Mouse (Mus musculus): ENCODE measurements around the gene Mapk8ip2. TPM values are rescaled to one million over a fixed set of nuclear protein-coding genes. Genes with fewer than 3 reads are reported as not detected.

Mapk8ip2 gene
- total RNA-seq (2021), result 100 to 1,000 TPM; 254 to 279 TPM
- long read RNA-seq, experiment 1, full-length matches to known transcripts, result 159 of 231 reads
- long read RNA-seq, experiment 1, partial matches to known transcripts, result 56 of 231 reads
- long read RNA-seq, experiment 1, other reads (novel, unspliced or antisense), result 16 of 231 reads
- long read RNA-seq, experiment 2, full-length matches to known transcripts, result 212 of 289 reads
- long read RNA-seq, experiment 2, partial matches to known transcripts, result 61 of 289 reads
- long read RNA-seq, experiment 2, other reads (novel, unspliced or antisense), result 16 of 289 reads

DNA sequence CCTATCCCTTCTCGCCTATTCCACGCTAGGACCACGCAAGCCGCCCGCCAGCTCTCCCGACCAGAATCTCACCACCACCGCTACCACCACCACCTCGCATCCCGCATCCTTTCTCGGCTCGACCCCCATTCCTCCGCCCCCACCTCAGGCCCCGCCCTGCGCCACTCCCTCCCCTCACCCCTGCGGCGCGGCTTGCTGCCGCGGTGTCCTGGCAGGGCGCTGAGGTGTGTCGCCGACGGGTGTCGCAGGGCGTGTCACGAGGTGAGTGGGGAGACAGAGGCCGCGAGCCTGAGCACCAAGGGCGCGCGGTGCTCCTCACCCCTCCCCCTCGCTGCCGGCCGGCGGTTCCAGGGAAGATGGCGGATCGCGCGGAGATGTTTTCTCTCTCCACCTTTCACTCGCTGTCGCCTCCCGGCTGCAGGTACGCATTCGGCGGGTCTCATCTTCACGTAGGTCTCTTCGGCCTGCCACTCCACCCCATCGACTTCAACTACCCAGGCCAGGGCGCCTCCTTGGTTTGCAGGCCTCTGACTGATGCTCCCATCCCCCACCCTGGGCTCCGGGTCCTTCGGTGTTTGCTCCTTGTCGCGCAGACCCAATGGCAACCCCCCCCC lies at the start of gene Mapk8ip2:
Mapk8ip2 (plus strand) TSS at position 49 of the 614 bp plus-strand sequence.
- Histone ChIP-seq H3K4me3 (peak within 1 kb of the TSS; percentile 82), H3K27ac (peak within 1 kb of the TSS; percentile 96)
- DNase-seq (ENCODE audit: low spot score in 2 of 2), result peak in 1 of 2 experiments; percentile 57
- TF ChIP-seq CTCF (conservative IDR thresholded peaks at IDR 0.05), result no peak

DNA sequence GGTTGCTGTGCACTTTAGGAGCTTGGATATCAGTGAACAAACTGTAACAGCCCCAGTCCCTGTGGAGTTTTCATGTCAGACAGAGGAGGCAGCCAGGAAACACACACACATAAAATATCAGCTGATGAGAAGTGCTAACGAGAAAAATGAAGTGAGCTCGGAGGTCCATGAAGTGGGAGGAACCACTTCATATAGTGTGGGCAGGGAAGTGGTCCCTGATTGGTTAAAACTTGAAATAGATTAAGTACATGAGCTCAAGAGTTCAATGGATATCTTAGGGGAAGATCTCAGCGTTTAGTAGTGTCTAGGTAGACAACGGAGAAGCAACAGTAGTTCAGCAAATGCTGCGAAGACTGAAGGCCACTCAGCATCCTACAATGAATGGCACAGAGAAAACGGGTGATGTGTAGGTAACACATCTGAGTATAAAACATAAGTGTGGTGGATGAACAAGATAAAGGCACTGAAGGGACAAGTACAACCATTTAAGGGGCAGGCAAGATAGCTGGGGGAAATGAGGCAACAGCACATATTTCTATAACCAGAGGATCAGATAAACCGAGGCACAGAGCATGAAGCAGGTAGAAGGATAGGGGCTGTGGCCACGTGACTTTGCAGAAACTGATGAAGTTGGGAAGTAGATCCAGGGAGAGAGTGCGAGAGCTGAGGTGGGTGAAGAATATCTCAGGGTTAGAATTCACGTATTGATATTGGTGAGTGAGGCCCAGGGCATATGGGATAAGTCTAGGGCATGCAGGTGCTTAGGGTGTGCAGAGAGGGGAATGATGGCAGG lies 48.7 kb upstream of the Mapk8ip2 start:
- Histone ChIP-seq H3K27ac (no peak overlapping the region), H3K4me3 (no peak overlapping the region)
- no peak for TF ChIP-seq CTCF (conservative IDR thresholded peaks at IDR 0.05)
- no peak for DNase-seq (ENCODE audit: low spot score in 2 of 2)

DNA sequence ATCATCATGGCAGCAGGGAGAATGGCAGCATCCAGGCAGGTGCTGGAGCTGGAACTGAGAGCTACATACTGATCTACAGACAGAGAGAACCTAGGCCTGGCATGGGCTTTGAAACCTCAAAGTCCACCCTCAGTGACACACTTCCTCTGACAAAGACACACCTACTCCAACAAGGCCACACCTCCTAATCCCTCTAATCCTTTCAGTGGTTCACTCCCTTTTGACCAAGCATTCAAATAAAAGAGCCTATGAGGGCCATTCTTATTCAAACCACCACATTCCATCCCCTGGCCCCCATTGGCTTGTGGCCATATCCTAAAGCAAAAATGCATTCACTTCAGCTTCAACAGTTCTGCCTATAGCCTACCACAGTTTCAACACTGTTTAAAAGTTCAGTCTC lies 47.0 kb upstream of the Mapk8ip2 start:
- DNase-seq (ENCODE audit: low spot score in 2 of 2), result no peak
- no peak for TF ChIP-seq CTCF (conservative IDR thresholded peaks at IDR 0.05)
- no peak overlapping the region for H3K27ac ChIP-seq
- H3K4me3 ChIP-seq, result no peak overlapping the region

GRCm38 (mm10) chr15:89410118-89410517 lies 43.6 kb upstream of the Mapk8ip2 start, which contains the start of gene Syce3:
Syce3 (minus strand) TSS chr15:89410503.
- no peak for TF ChIP-seq CTCF (conservative IDR thresholded peaks at IDR 0.05)
- DNase-seq (ENCODE audit: low spot score in 2 of 2), result no peak
- H3K27ac ChIP-seq, result no peak within 1 kb of the TSS
- H3K4me3 ChIP-seq, result no peak within 1 kb of the TSS

- H3K4me3 ChIP-seq, result no peak overlapping the region
- no peak for TF ChIP-seq CTCF (conservative IDR thresholded peaks at IDR 0.05)
- DNase-seq (ENCODE audit: low spot score in 2 of 2), result no peak
- no peak overlapping the region for H3K27ac ChIP-seq
These were observed 38.4 kb upstream of the Mapk8ip2 start for GRCm38 (mm10) chr15:89415282-89415681.

DNA sequence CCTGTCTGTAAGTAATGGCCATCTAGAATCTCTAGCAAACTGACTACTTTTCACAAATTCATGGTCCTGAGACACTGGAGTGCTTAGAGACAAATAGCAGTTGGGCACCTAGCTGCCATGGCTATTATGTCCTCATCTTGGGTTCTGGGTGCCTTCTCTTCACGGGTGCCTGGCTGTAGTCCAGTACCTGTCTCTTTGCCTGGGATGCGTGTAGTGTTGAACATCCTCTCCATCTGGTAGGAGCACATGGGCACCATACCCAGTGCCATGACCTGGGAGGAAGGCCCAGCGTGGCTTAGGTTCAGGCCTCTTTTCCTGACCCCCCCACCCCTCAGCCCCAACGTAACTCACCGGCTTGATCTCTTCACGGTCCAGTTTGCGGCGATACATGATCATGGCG lies 31.8 kb upstream of the Mapk8ip2 start:
- no peak for TF ChIP-seq CTCF (conservative IDR thresholded peaks at IDR 0.05)
- DNase-seq (ENCODE audit: low spot score in 2 of 2), result no peak
- no peak overlapping the region for H3K27ac ChIP-seq
- no peak overlapping the region for H3K4me3 ChIP-seq

DNA sequence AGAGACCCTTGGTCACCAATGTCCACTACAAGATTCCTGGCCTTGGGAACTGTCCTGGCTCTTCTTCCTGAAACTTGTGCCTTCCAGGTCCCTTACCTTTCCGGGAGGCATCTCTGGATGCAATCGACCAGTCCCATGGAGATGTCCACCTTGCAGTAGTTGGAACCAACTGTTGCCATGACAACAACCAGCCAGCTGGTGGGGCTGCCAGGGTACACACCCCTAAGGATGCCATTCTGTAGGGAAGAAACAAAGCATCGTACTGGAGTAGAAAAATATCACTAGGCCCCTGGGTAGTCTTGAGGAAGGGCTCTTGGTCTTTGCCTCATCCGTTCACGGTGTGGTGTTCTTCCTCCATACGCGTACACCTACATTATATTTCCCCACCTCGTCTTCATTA lies 29.1 kb upstream of the Mapk8ip2 start:
- no peak for DNase-seq (ENCODE audit: low spot score in 2 of 2)

DNA sequence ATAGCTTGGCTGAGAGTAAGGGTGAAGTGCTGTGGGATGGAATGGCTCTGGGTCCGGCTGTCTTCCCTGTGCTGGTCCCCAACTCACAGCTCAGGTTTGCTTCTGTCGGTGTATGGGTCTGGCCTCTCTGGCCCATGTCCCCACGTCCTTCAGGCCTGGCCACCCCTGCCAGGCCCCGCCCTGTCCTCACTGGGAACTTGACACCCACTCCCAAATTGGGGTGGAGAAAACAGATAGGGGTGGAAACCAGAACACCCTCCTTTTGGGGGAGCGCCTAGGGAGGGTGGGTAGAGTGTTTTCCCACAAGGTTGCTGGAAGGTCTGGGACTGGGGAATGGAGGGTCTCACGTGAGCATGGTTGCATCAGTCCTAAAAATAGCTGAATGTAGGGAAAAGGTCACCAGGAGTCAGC lies 28.0 kb upstream of the Mapk8ip2 start, which contains the start of gene Cpt1b:
Cpt1b (minus strand) TSS at position 153 of the 411 bp plus-strand sequence.
- no peak for DNase-seq (ENCODE audit: low spot score in 2 of 2)
- TF ChIP-seq CTCF (conservative IDR thresholded peaks at IDR 0.05), result no peak
- H3K4me3 ChIP-seq, result no peak within 1 kb of the TSS
- no peak within 1 kb of the TSS for H3K27ac ChIP-seq

More for the DNA sequence above, 29.1 kb upstream of the Mapk8ip2 start:
- TF ChIP-seq CTCF (conservative IDR thresholded peaks at IDR 0.05), result no peak
- Histone ChIP-seq H3K27ac (no peak overlapping the region), H3K4me3 (no peak overlapping the region)

GRCm38 (mm10) chr15:89426716-89427115 lies 27.0 kb upstream of the Mapk8ip2 start:
- TF ChIP-seq CTCF (conservative IDR thresholded peaks at IDR 0.05), result no peak
- no peak for DNase-seq (ENCODE audit: low spot score in 2 of 2)
- Histone ChIP-seq H3K27ac (no peak overlapping the region), H3K4me3 (no peak overlapping the region)

- DNase-seq (ENCODE audit: low spot score in 2 of 2), result no peak
- Histone ChIP-seq H3K4me3 (peak overlapping the region; percentile 100), H3K27ac (no peak overlapping the region)
These were observed 25.4 kb upstream of the Mapk8ip2 start for GRCm38 (mm10) chr15:89428136-89428790.

GRCm38 (mm10) chr15:89428821-89429351 lies 24.8 kb upstream of the Mapk8ip2 start:
- TF ChIP-seq CTCF (conservative IDR thresholded peaks at IDR 0.05), result no peak
- peak overlapping the region; percentile 94 for H3K27ac ChIP-seq
- DNase-seq (ENCODE audit: low spot score in 2 of 2), result no peak
- H3K4me3 ChIP-seq, result peak overlapping the region; percentile 100

More at GRCm38 (mm10) chr15:89428136-89428790, 25.4 kb upstream of the Mapk8ip2 start:
- TF ChIP-seq CTCF (conservative IDR thresholded peaks at IDR 0.05), result no peak
